In the genomic region with DNA sequence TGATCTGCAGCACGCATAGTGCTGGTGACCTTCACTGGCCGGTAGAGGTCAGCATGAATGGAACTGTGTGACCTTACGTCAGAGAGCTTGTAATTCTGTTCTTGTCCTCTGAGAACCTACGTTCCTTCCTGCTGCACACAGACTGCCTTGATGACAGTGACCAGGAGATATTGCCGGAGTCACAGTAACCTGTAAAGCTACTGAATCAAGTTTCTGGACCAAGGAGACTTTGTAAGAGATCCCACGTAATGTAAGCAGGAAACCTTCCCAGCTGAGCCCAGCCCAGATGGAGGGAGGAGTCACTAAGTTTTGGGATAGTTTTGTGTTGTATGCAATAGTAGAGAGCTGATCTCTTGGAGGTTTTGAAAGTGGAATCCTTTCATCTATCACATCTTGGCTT, we compare ENCODE assay signal across 22 mouse cellular contexts.
"Had no signal": no experiment of that assay in that cellular context is flagged by ENCODE, and none has a peak within 500 bp of the region (broad histone marks: within the 10 kb centered on the region; RNA-seq: fewer than 3 reads in every experiment).

No protein-coding gene starts in this region.

- H3K27me3 ChIP-seq: kidney, embryonic 15.5 days; limb, embryonic 13.5 days; liver, embryonic 12.5 days; liver, embryonic 15.5 days; lung, embryonic 15.5 days; midbrain, embryonic 12.5 days; midbrain, embryonic 15.5 days; neural tube, embryonic 13.5 days; stomach, embryonic 15.5 days had no signal

- H3K27ac ChIP-seq: kidney, embryonic 15.5 days; limb, embryonic 10.5 days; limb, embryonic 13.5 days; liver, embryonic 12.5 days; liver, embryonic 15.5 days; lung, embryonic 15.5 days; midbrain, embryonic 12.5 days; midbrain, embryonic 15.5 days; neural tube, embryonic 13.5 days; stomach, embryonic 15.5 days had no signal

- H3K9ac ChIP-seq: kidney, embryonic 15.5 days; limb, embryonic 13.5 days; liver, embryonic 12.5 days; liver, embryonic 15.5 days; lung, embryonic 15.5 days; midbrain, embryonic 12.5 days; midbrain, embryonic 15.5 days; neural tube, embryonic 13.5 days; stomach, embryonic 15.5 days had no signal

- DNase-seq: kidney, adult 8-10 months; kidney, postnatal 10 days; kidney, postnatal 4 days; liver; lung, adult 18-20 months; lung, postnatal 10 days; lung, postnatal 4 days; retina, postnatal 1 day; right cerebral cortex, postnatal 25 days; spleen, adult 18-20 months; thymus, postnatal 36 days had no signal

- H3K36me3 ChIP-seq: kidney, embryonic 15.5 days; limb, embryonic 10.5 days; limb, embryonic 13.5 days; liver, embryonic 12.5 days; liver, embryonic 15.5 days; lung, embryonic 15.5 days; midbrain, embryonic 12.5 days; midbrain, embryonic 15.5 days; neural tube, embryonic 13.5 days; stomach, embryonic 15.5 days had no signal

- H3K4me3 ChIP-seq: kidney, embryonic 15.5 days; limb, embryonic 10.5 days; limb, embryonic 13.5 days; liver, embryonic 12.5 days; liver, embryonic 15.5 days; lung, embryonic 15.5 days; midbrain, embryonic 12.5 days; midbrain, embryonic 15.5 days; myocyte; neural tube, embryonic 13.5 days; stomach, embryonic 15.5 days had no signal

- H3K4me1 ChIP-seq: liver, embryonic 12.5 days; liver, embryonic 15.5 days; midbrain, embryonic 12.5 days; midbrain, embryonic 15.5 days; stomach, embryonic 15.5 days had no signal
